Mouse (Mus musculus): ENCODE measurements around the gene Rtl5. TPM values are rescaled to one million over a fixed set of nuclear protein-coding genes. Genes with fewer than 3 reads are reported as not detected.

Rtl5 gene
- polyA plus RNA-seq, 1 experiment from 2014 or later, result 4.6 TPM

- no peak overlapping the region for H3K27ac ChIP-seq (ENCODE audit: low read depth, low read length)
- no peaks in the 10 kb centered on the region for H3K9me3 ChIP-seq (ENCODE audit: control insufficient read depth, low read length)
- H3K4me2 ChIP-seq (ENCODE audit: low read depth, low read length, severe bottlenecking), result no peak overlapping the region
- no peak for ATAC-seq (replicated peaks; ENCODE audit: low FRiP score)
- H3K4me3 ChIP-seq (ENCODE audit: low read depth, low read length), result no peak overlapping the region
- no peak for DNase-seq (ENCODE audit: low spot score)
- 78% methylated on average over 14 of the region's 14 CpGs for WGBS
- H3K36me3 ChIP-seq (ENCODE audit: control insufficient read depth, insufficient read depth, low read length), result no peaks in the 10 kb centered on the region
- H3K9ac ChIP-seq (ENCODE audit: low read length), result no peak overlapping the region
- no peaks in the 10 kb centered on the region for H3K4me1 ChIP-seq (replicated peaks; ENCODE audit: control insufficient read depth, insufficient read depth, low read length)
- H3K27me3 ChIP-seq (ENCODE audit: control insufficient read depth, insufficient read depth, low read length), result no peaks in the 10 kb centered on the region; the same call in 1 of the 2 replicates
Measured at GRCm38 (mm10) chrX:102073605-102074325, 2.7 kb upstream of the Rtl5 start.

GRCm38 (mm10) chrX:102071517-102071916 is 413 bp upstream of the Rtl5 start:
- Histone ChIP-seq H3K27ac (ENCODE audit: low read depth, low read length) (peak overlapping the region; percentile 58), H3K4me1 (replicated peaks; ENCODE audit: control insufficient read depth, insufficient read depth, low read length) (no peaks in the 10 kb centered on the region), H3K27me3 (ENCODE audit: control insufficient read depth, insufficient read depth, low read length) (no peaks in the 10 kb centered on the region; the same call in 1 of the 2 replicates), H3K4me2 (ENCODE audit: low read depth, low read length, severe bottlenecking) (peak overlapping the region; percentile 67), H3K4me3 (ENCODE audit: low read depth, low read length) (peak overlapping the region; percentile 48; the same call in 1 of the 2 replicates), H3K9me3 (ENCODE audit: control insufficient read depth, low read length) (no peaks in the 10 kb centered on the region), H3K36me3 (ENCODE audit: control insufficient read depth, insufficient read depth, low read length) (no peaks in the 10 kb centered on the region), H3K9ac (ENCODE audit: low read length) (peak overlapping the region; percentile 61)
- DNase-seq (ENCODE audit: low spot score), result no peak
- 22% methylated on average over 2 of the region's 2 CpGs for WGBS
- ATAC-seq (replicated peaks; ENCODE audit: low FRiP score), result peak; percentile 22; the same call in 1 of the 2 replicates

GRCm38 (mm10) chrX:102068811-102069540 is 2.1 kb downstream of the Rtl5 start:
- Histone ChIP-seq H3K4me2 (ENCODE audit: low read depth, low read length, severe bottlenecking) (no peak overlapping the region), H3K9ac (ENCODE audit: low read length) (no peak overlapping the region), H3K27me3 (ENCODE audit: control insufficient read depth, insufficient read depth, low read length) (peaks cover 3% of the 10 kb centered on the region; the same call in 1 of the 2 replicates), H3K27ac (ENCODE audit: low read depth, low read length) (no peak overlapping the region), H3K36me3 (ENCODE audit: control insufficient read depth, insufficient read depth, low read length) (no peaks in the 10 kb centered on the region), H3K4me3 (ENCODE audit: low read depth, low read length) (no peak overlapping the region), H3K9me3 (ENCODE audit: control insufficient read depth, low read length) (no peaks in the 10 kb centered on the region), H3K4me1 (replicated peaks; ENCODE audit: control insufficient read depth, insufficient read depth, low read length) (0 out of 2 replicates have a peak, but pooled peaks cover 3% of the 10 kb centered on the region)
- ATAC-seq (replicated peaks; ENCODE audit: low FRiP score) (no peak), DNase-seq (ENCODE audit: low spot score) (no peak)
- WGBS, result 94% methylated on average over 24 of the region's 24 CpGs

GRCm38 (mm10) chrX:102067118-102067517 is 4.0 kb downstream of the Rtl5 start:
- peaks cover 3% of the 10 kb centered on the region; the same call in 1 of the 2 replicates for H3K27me3 ChIP-seq (ENCODE audit: control insufficient read depth, insufficient read depth, low read length)
- ATAC-seq (replicated peaks; ENCODE audit: low FRiP score) (no peak), DNase-seq (ENCODE audit: low spot score) (no peak)
- no peak overlapping the region for H3K9ac ChIP-seq (ENCODE audit: low read length)
- H3K9me3 ChIP-seq (ENCODE audit: control insufficient read depth, low read length), result no peaks in the 10 kb centered on the region
- no peak overlapping the region for H3K4me2 ChIP-seq (ENCODE audit: low read depth, low read length, severe bottlenecking)
- H3K36me3 ChIP-seq (ENCODE audit: control insufficient read depth, insufficient read depth, low read length), result no peaks in the 10 kb centered on the region
- H3K27ac ChIP-seq (ENCODE audit: low read depth, low read length), result no peak overlapping the region
- 79% methylated on average over 6 of the region's 6 CpGs for WGBS
- H3K4me3 ChIP-seq (ENCODE audit: low read depth, low read length), result no peak overlapping the region
- H3K4me1 ChIP-seq (replicated peaks; ENCODE audit: control insufficient read depth, insufficient read depth, low read length), result 0 out of 2 replicates have a peak, but pooled peaks cover 4% of the 10 kb centered on the region

- WGBS, result 18% methylated on average over 9 of the region's 9 CpGs
Measured at GRCm38 (mm10) chrX:102066134-102066533, 5.0 kb downstream of the Rtl5 start.

GRCm38 (mm10) chrX:102065213-102065775 is 5.8 kb downstream of the Rtl5 start:
- Histone ChIP-seq H3K27me3 (ENCODE audit: control insufficient read depth, insufficient read depth, low read length) (peaks cover 4% of the 10 kb centered on the region; the same call in 1 of the 2 replicates), H3K4me1 (replicated peaks; ENCODE audit: control insufficient read depth, insufficient read depth, low read length) (0 out of 2 replicates have a peak, but pooled peaks cover 4% of the 10 kb centered on the region)

More at GRCm38 (mm10) chrX:102066134-102066533, 5.0 kb downstream of the Rtl5 start:
- no peak overlapping the region for H3K4me2 ChIP-seq (ENCODE audit: low read depth, low read length, severe bottlenecking)
- H3K9me3 ChIP-seq (ENCODE audit: control insufficient read depth, low read length), result no peaks in the 10 kb centered on the region
- H3K4me1 ChIP-seq (replicated peaks; ENCODE audit: control insufficient read depth, insufficient read depth, low read length), result 0 out of 2 replicates have a peak, but pooled peaks cover 4% of the 10 kb centered on the region
- no peak overlapping the region for H3K27ac ChIP-seq (ENCODE audit: low read depth, low read length)
- ATAC-seq (replicated peaks; ENCODE audit: low FRiP score), result peak; percentile 29; the same call in 1 of the 2 replicates
- H3K9ac ChIP-seq (ENCODE audit: low read length), result no peak overlapping the region
- no peaks in the 10 kb centered on the region for H3K36me3 ChIP-seq (ENCODE audit: control insufficient read depth, insufficient read depth, low read length)
- H3K27me3 ChIP-seq (ENCODE audit: control insufficient read depth, insufficient read depth, low read length), result peaks cover 3% of the 10 kb centered on the region; the same call in 1 of the 2 replicates
- DNase-seq (ENCODE audit: low spot score), result peak; percentile 82
- no peak overlapping the region for H3K4me3 ChIP-seq (ENCODE audit: low read depth, low read length)

GRCm38 (mm10) chrX:102064062-102064461 is 7.0 kb downstream of the Rtl5 start:
- Histone ChIP-seq H3K4me2 (ENCODE audit: low read depth, low read length, severe bottlenecking) (no peak overlapping the region), H3K36me3 (ENCODE audit: control insufficient read depth, insufficient read depth, low read length) (no peaks in the 10 kb centered on the region), H3K4me1 (replicated peaks; ENCODE audit: control insufficient read depth, insufficient read depth, low read length) (0 out of 2 replicates have a peak, but pooled peaks cover 4% of the 10 kb centered on the region), H3K9ac (ENCODE audit: low read length) (no peak overlapping the region), H3K27me3 (ENCODE audit: control insufficient read depth, insufficient read depth, low read length) (peaks cover 6% of the 10 kb centered on the region; the same call in 1 of the 2 replicates), H3K27ac (ENCODE audit: low read depth, low read length) (no peak overlapping the region), H3K9me3 (ENCODE audit: control insufficient read depth, low read length) (no peaks in the 10 kb centered on the region), H3K4me3 (ENCODE audit: low read depth, low read length) (no peak overlapping the region)
- no peak for ATAC-seq (replicated peaks; ENCODE audit: low FRiP score)
- WGBS, result 45% methylated on average over 3 of the region's 3 CpGs
- no peak for DNase-seq (ENCODE audit: low spot score)

More at GRCm38 (mm10) chrX:102065213-102065775, 5.8 kb downstream of the Rtl5 start:
- Histone ChIP-seq H3K4me2 (ENCODE audit: low read depth, low read length, severe bottlenecking) (no peak overlapping the region), H3K36me3 (ENCODE audit: control insufficient read depth, insufficient read depth, low read length) (no peaks in the 10 kb centered on the region), H3K4me3 (ENCODE audit: low read depth, low read length) (no peak overlapping the region), H3K9ac (ENCODE audit: low read length) (no peak overlapping the region), H3K27ac (ENCODE audit: low read depth, low read length) (no peak overlapping the region), H3K9me3 (ENCODE audit: control insufficient read depth, low read length) (no peaks in the 10 kb centered on the region)
- WGBS, result 31% methylated on average over 4 of the region's 4 CpGs
- no peak; the same call in 1 of the 2 replicates for ATAC-seq (replicated peaks; ENCODE audit: low FRiP score)
- DNase-seq (ENCODE audit: low spot score), result no peak

- no peak for ATAC-seq (replicated peaks; ENCODE audit: low FRiP score)
Measured at GRCm38 (mm10) chrX:102060891-102061290, 10.2 kb downstream of the Rtl5 start.

More at GRCm38 (mm10) chrX:102060891-102061290, 10.2 kb downstream of the Rtl5 start:
- no peaks in the 10 kb centered on the region for H3K36me3 ChIP-seq (ENCODE audit: control insufficient read depth, insufficient read depth, low read length)
- H3K4me1 ChIP-seq (replicated peaks; ENCODE audit: control insufficient read depth, insufficient read depth, low read length), result 0 out of 2 replicates have a peak, but pooled peaks cover 4% of the 10 kb centered on the region
- no peak overlapping the region for H3K27ac ChIP-seq (ENCODE audit: low read depth, low read length)
- H3K4me3 ChIP-seq (ENCODE audit: low read depth, low read length), result no peak overlapping the region
- 29% methylated on average over 2 of the region's 2 CpGs for WGBS
- no peak overlapping the region for H3K4me2 ChIP-seq (ENCODE audit: low read depth, low read length, severe bottlenecking)
- H3K27me3 ChIP-seq (ENCODE audit: control insufficient read depth, insufficient read depth, low read length), result peaks cover 6% of the 10 kb centered on the region; the same call in 1 of the 2 replicates
- H3K9ac ChIP-seq (ENCODE audit: low read length), result no peak overlapping the region
- no peak for DNase-seq (ENCODE audit: low spot score)
- no peaks in the 10 kb centered on the region for H3K9me3 ChIP-seq (ENCODE audit: control insufficient read depth, low read length)

All from forebrain, embryonic 11.5 days (tissue).